Mouse (Mus musculus) heart, postnatal 0 days (tissue): Measurements from ENCODE around the gene Mpnd. TPM values are rescaled to one million over a fixed set of nuclear protein-coding genes. Genes with fewer than 3 reads are reported as not detected.

Experiments
- ATAC-seq: fragments of 200-750 bp; cut with Nextera tagmentation; 2 replicates; pipeline ENCODE4 v1.8.0; 2017; ENCODE audit warnings: low read depth, moderate number of reproducible peaks, moderate library complexity; ENCODE audit not compliant: insufficient read depth
- DNase-seq: peaks from one replicate; pipeline ENCODE4 v3.0.0-alpha.2; 2016; ENCODE audit warnings: low spot score
- H3K27ac ChIP-seq: fragments of 300-500 bp; sonication (generic); 2 replicates; pipeline ENCODE4 v1.5.1; 2014; ENCODE audit warnings: low read depth, mild to moderate bottlenecking
- H3K27me3 ChIP-seq: fragments of 300-500 bp; sonication (generic); 2 replicates; pipeline ENCODE4 v1.6.1; 2014; ENCODE audit warnings: low read length, mixed read lengths; ENCODE audit not compliant: control insufficient read depth, insufficient read depth
- H3K36me3 ChIP-seq: fragments of 300-500 bp; sonication (generic); replicated peaks from 2 replicates; pipeline ENCODE4 v1.6.1; 2014; ENCODE audit warnings: low read length, mixed read lengths; ENCODE audit not compliant: control insufficient read depth, insufficient read depth
- H3K4me1 ChIP-seq: fragments of 300-500 bp; sonication (generic); 2 replicates; pipeline ENCODE4 v1.6.1; 2014; ENCODE audit warnings: antibody characterized with exemption; ENCODE audit not compliant: control insufficient read depth, insufficient read depth
- H3K4me2 ChIP-seq: fragments of 300-500 bp; sonication (generic); 2 replicates; pipeline ENCODE4 v1.6.1; 2014; ENCODE audit warnings: low read depth, mild to moderate bottlenecking, low read length, moderate library complexity
- H3K4me3 ChIP-seq: fragments of 300-500 bp; sonication (generic); 2 replicates; pipeline ENCODE4 v1.5.1; 2014; ENCODE audit warnings: low read depth, low read length
- H3K9ac ChIP-seq: fragments of 300-500 bp; sonication (generic); replicated peaks from 2 replicates; pipeline ENCODE4 v1.6.1; 2014; ENCODE audit warnings: low read depth, low read length, mixed read lengths
- H3K9me3 ChIP-seq: fragments of 300-500 bp; sonication (generic); replicated peaks from 2 replicates; pipeline ENCODE4 v1.6.1; 2016; ENCODE audit warnings: low read length; ENCODE audit not compliant: control insufficient read depth
- CTCF ChIP-seq: IDR thresholded peaks from 2 replicates; pipeline ENCODE4 v1.5.1; 2016; ENCODE audit warnings: antibody characterized with exemption, control low read depth, low read depth
- EP300 ChIP-seq: IDR thresholded peaks from 2 replicates; pipeline ENCODE4 v1.6.1; 2016; ENCODE audit warnings: antibody characterized with exemption, low read depth
- WGBS: fragments of 180-500 bp; shearing (Covaris S2); extraction: QIAGEN DNeasy Blood & Tissue Kit; methylation state at CpG from one replicate; pipeline ENCODE4 v1.1.7; 2014; 5-methylcytosine and 5-hydroxymethylcytosine counted together
- polyA plus RNA-seq: library from polyadenylated mRNA; unstranded; fragments of >200 nt; fragmentation: Nextera tagmentation; extraction: Ambion mirVana; gene quantifications from 2 replicates; pipeline ENCODE4 v1.2.1, GENCODE M21; 2015
- total RNA-seq: library from RNA; depleted of rRNA; stranded (reverse); fragments of >200 nt; gene quantifications from 2 replicates; pipeline ENCODE4 v1.2.3, GENCODE M21; 2014; ENCODE audit warnings: low replicate concordance

The Mpnd gene
- total and polyA plus RNA-seq, 2 experiments from 2014 or later = 42.9 to 100 TPM

DNA sequence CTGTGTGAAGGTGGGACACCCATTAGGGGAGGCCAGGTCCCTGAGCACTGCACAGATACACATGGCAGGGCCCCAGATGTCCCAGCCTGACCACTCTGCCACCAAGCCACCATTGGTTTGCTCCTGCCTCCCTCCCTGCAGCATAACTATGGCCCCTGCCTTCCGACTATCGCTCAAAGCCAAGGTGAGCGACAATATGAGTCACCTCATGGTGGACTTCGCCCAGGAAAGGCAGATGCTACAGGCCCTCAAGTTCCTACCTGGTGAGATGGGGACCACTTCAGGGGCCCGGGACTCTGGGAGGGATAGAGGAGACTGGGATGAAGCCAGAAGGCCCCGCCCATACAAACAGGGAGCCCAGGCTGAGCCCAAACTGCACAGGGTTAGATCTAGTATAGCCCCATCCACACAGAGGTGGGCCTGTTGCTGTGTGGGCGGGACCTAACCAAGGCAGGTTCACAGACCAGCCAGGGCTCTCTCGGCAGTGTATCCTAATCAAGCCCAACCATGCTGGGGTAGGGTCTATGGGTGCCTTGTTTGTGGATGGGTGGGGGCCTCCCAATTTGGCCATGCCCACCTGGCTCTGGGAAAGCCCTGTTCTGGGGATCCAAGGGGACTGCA lies 15.1 kb upstream of the Mpnd start:
- H3K4me3 ChIP-seq = no peak overlapping the region
- H3K4me1 ChIP-seq = no peaks in the 10 kb centered on the region
- DNase-seq = no peak
- H3K9me3 ChIP-seq = no peaks in the 10 kb centered on the region
- no peak for ATAC-seq
- H3K27ac ChIP-seq = no peak overlapping the region
- peaks cover 19% of the 10 kb centered on the region for H3K27me3 ChIP-seq
- 73% methylated on average over 8 of the region's 8 CpGs for WGBS
- H3K9ac ChIP-seq = no peak overlapping the region
- no peak for TF ChIP-seq EP300
- TF ChIP-seq CTCF = no peak
- H3K36me3 ChIP-seq = no peaks in the 10 kb centered on the region
- no peak overlapping the region for H3K4me2 ChIP-seq

GRCm38 (mm10) chr17:55996007-55996406 lies 9.5 kb upstream of the Mpnd start:
- DNase-seq = no peak
- Histone ChIP-seq H3K4me3 (no peak overlapping the region), H3K9ac (no peak overlapping the region), H3K27me3 (peaks cover 12% of the 10 kb centered on the region; the same call in 1 of the 2 replicates), H3K9me3 (no peaks in the 10 kb centered on the region), H3K36me3 (0 out of 2 replicates have a peak, but pooled peaks cover under 1% of the 10 kb centered on the region), H3K27ac (no peak overlapping the region), H3K4me2 (no peak overlapping the region), H3K4me1 (no peaks in the 10 kb centered on the region)
- no peak for TF ChIP-seq CTCF
- no peak for ATAC-seq
- 74% methylated on average over 15 of the region's 15 CpGs for WGBS

DNA sequence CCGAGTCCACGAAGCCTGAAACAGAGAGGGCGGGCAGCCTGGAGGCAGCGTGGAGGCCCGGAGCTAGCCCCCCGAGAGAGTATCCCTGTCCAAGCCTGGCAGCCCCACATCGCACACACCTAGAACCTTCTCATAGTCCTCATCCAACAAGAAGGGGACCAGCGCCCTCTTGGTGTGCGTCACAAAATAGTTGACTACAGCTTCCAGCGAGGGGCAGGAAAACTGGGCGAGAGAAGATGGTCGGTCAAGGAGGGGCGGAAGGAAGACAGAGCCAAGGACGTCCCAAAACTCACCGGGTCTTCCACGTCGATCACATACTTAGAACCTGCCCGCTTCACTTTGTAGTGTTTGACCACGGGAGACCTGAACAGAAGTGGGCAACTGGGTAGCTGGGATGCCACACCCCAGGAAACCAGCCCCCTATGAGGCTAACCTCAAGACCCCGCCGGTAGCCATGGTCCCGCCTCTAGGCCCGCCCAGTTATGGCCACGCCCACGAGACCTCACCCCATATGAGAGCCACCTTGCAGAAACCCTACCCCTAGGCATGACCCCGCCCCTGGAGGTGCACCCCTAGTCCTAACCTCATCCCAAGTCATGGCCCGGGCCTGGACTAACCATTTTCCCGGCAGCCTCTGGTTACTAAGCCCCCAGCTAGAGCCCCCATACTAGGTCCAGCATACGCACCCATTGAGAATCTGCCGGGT lies 5.6 kb upstream of the Mpnd start:
- no peak for TF ChIP-seq CTCF
- no peak for TF ChIP-seq EP300
- Histone ChIP-seq H3K9me3 (no peaks in the 10 kb centered on the region), H3K27me3 (peaks cover 12% of the 10 kb centered on the region; the same call in 1 of the 2 replicates), H3K4me3 (no peak overlapping the region), H3K4me2 (no peak overlapping the region), H3K36me3 (0 out of 2 replicates have a peak, but pooled peaks cover 9% of the 10 kb centered on the region), H3K27ac (no peak overlapping the region), H3K4me1 (no peaks in the 10 kb centered on the region), H3K9ac (no peak overlapping the region)
- DNase-seq = no peak
- ATAC-seq = no peak
- 13% methylated on average over 30 of the region's 30 CpGs for WGBS

DNA sequence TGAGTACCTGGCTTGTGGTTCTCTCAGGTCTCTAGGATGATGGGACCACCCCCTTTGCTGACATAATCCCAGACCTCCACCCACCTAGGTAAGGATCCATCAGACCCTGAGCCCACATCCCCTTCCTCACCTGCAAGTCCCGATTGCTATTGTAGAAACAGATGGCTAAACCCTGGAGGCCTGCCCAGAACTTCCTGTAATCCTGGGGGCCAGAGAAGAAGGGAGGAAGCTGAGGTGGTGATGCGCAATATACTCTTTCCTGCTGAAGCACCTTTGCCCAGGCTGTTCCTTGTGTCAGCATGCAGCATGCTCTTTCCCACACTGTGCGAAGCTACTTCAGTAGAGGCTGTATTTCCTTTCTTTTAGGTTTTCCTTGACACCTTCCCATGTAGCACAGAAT lies 2.5 kb upstream of the Mpnd start:
- no peak overlapping the region for H3K4me3 ChIP-seq
- WGBS = 57% methylated on average over 3 of the region's 3 CpGs

DNA sequence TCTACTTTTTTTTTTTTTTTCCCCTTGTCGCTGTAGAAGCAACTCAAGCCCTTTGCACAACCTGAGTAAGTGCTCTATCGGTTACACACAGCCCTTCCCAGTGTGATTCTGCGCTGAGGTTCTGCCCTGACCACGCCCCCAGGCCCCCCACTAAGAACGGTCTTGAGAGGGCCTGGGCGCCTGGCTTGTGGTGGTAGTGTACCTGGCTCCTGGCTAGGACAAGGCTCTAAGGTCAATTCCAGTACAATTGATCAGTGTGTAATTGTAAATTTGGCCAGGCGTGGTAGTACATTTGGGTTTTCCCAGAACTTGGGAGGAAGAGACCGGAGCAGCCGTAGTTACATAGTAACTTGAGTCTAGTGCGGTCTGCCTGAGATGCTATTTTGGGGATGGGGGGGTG lies 1.4 kb downstream of the Mpnd start:
- TF ChIP-seq CTCF (no peak), EP300 (no peak)
- DNase-seq (no peak), ATAC-seq (no peak)
- 50% methylated on average over 10 of the region's 10 CpGs for WGBS
- Histone ChIP-seq H3K4me3 (no peak overlapping the region), H3K4me2 (no peak overlapping the region), H3K27ac (no peak overlapping the region), H3K9me3 (no peaks in the 10 kb centered on the region), H3K27me3 (no peaks in the 10 kb centered on the region), H3K9ac (no peak overlapping the region), H3K36me3 (peaks cover 9% of the 10 kb centered on the region), H3K4me1 (peaks cover 16% of the 10 kb centered on the region)

More for the DNA sequence above, 2.5 kb upstream of the Mpnd start:
- 0 out of 2 replicates have a peak, but pooled peaks cover 9% of the 10 kb centered on the region for H3K36me3 ChIP-seq
- no peak overlapping the region for H3K27ac ChIP-seq
- H3K27me3 ChIP-seq = peaks cover 12% of the 10 kb centered on the region; the same call in 1 of the 2 replicates
- H3K4me2 ChIP-seq = no peak overlapping the region
- ATAC-seq (no peak), DNase-seq (no peak)
- H3K4me1 ChIP-seq = peaks cover 4% of the 10 kb centered on the region
- TF ChIP-seq CTCF (no peak), EP300 (no peak)
- no peak overlapping the region for H3K9ac ChIP-seq
- no peaks in the 10 kb centered on the region for H3K9me3 ChIP-seq
